Mouse (Mus musculus) embryonic fibroblast, embryonic 13.5 days (primary cell): ENCODE measurements at regions not wholly inside any gene's neighbourhood (a gene's known extent, or its start where the extent isn't known, plus 50 kb on each side); places are given as distances from the start of the nearest gene placed in this dataset.

Experiments used
- CTCF ChIP-seq: IDR thresholded peaks from 2 replicates; pipeline ENCODE4 v1.5.1; 2011; ENCODE audit warnings: mild to moderate bottlenecking, control low read depth, low read length, moderate library complexity, borderline replicate concordance; ENCODE audit not compliant: insufficient read depth
- POLR2A ChIP-seq: IDR thresholded peaks from 2 replicates; pipeline ENCODE4 v1.6.1; 2011; ENCODE audit warnings: low read depth, mild to moderate bottlenecking, control low read depth, low read length, moderate library complexity

DNA sequence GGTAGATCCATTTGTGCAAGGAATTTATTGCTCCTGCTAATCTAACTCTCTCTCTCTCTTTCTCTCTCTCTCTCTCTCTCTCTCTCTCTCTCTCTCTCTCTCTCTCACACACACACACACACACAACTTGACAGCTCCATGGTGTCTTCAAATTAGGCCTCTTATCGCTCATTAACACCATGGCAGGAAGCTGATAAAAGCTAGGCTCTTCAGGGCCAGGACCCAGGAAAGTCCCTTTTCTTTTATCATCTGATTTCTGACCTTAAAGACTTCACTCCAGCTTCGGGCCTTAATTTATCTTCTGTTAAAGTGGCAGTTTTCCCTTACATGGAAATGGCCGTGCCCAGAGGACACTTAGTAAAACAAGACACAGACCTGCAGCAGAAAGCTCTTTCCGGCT is 178.4 kb upstream of the Bmp2 start:
- no peak for TF ChIP-seq CTCF
- TF ChIP-seq POLR2A = no peak
